Comparison of ENCODE assay signal across 8 mouse cellular contexts in the genomic region with DNA sequence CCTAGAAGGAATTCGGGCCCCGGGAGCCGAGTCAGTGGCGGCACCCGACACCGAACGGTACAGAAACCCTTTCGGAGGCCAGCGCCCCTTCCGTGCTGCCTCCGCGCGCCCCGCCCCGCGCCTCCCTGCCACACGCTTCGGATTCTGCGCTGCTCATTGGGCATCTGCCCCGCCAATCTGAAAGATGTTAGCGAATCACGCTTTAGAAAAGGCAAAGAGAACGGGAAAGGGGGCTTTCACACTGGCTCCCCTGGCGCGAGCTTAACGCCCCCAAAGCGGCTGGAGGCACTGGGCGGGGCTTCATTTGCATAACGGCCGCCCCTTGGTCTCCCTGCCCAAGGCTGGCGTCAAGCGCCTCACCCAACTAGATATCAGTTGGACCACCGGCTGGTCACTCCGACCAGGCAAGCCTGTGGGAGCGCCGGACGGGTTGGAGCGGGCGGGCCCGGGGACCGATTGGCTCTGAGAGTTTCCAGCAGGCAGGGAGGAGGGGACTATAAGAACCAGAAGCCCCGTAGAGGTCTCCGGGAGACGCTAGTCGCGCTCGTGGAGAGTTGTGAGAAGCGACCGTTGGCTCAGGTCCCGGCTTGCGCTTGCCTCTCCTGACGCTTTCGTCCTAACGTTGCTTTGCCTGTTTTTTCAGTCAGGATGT. TPM values are rescaled to one million over a fixed set of nuclear protein-coding genes. Genes with fewer than 3 reads are reported as not detected.
DNase-seq lines count a peak whose midpoint lies in the region; ATAC-seq and TF ChIP-seq lines count a peak whose summit lies in the region.

TSS of gene Hspa2 (plus strand) at position 291 of the 652 bp plus-strand sequence.

- peak within 1 kb of the TSS; percentile 71 for H3K4me3 ChIP-seq in cortical plate, adult 2 months (ENCODE audit: insufficient read depth, low read length)
- peak within 1 kb of the TSS; percentile 96 for H3K4me3 ChIP-seq in megakaryocyte, embryonic 14.5 days (replicated peaks)

- peak; percentile 85 for ATAC-seq in activated CD4-positive, CD25-positive, alpha-beta regulatory T cell, adult 4 months

- H3K4me1 ChIP-seq in cortical plate, adult 2 months (ENCODE audit: control insufficient read depth, insufficient read depth, low read length), result peaks cover 3% of the 10 kb centered on the region; the same call in 1 of the 2 replicates
- H3K4me1 ChIP-seq in megakaryocyte, embryonic 14.5 days, result peaks cover 26% of the 10 kb centered on the region

- H3K27me3 ChIP-seq in megakaryocyte, embryonic 14.5 days (replicated peaks), result peaks cover 26% of the 10 kb centered on the region

- peak; percentile 99 for DNase-seq in gastrocnemius, adult 8-10 months (ENCODE audit: low spot score in 2 of 2)
- peak; percentile 97 for DNase-seq in hindlimb bud, embryonic 11.5 days (ENCODE audit: extremely low spot score, low read depth, low spot score)
- peak; percentile 100 for DNase-seq in left cerebral cortex, adult 8-10 months (ENCODE audit: low spot score in 2 of 2)
- DNase-seq in right cerebral cortex, postnatal 10 days (ENCODE audit: low spot score in 2 of 2), result peak; percentile 100
- peak; percentile 99 for DNase-seq in urinary bladder, postnatal 25 days (ENCODE audit: low spot score)

- peak; percentile 99 for TF ChIP-seq POLR2A in cortical plate, adult 2 months (IDR thresholded peaks at IDR 0.05; ENCODE audit: extremely low read depth, insufficient read depth, low read length)

- peak within 1 kb of the TSS; percentile 93 for H3K27ac ChIP-seq in cortical plate, adult 2 months (ENCODE audit: insufficient read depth, low read length)

- no peak for TF ChIP-seq CTCF in cortical plate, adult 2 months (IDR thresholded peaks at IDR 0.05; ENCODE audit: extremely low read depth, insufficient read depth, low read length)

- peaks cover 6% of the 10 kb centered on the region for H3K36me3 ChIP-seq in megakaryocyte, embryonic 14.5 days (replicated peaks; ENCODE audit: low read length)

- H3K9me3 ChIP-seq in megakaryocyte, embryonic 14.5 days, result peaks cover 17% of the 10 kb centered on the region

RNA-seq across cellular contexts. Expression of gene Hspa2, which starts in this region (rescaled TPM):
- polyA plus RNA-seq in activated CD4-positive, CD25-positive, alpha-beta regulatory T cell, adult 4 months (2017; shearing (Covaris generic)), result 1 to 10 TPM; 3.8 to 4.8 TPM
- polyA plus RNA-seq in cortical plate, adult 2 months (2012; rRNA removed), result 47.8 and 52.5 TPM in 2 replicates
- 1 to 10 TPM; 4.3 to 7.3 (median 4.8) TPM for total RNA-seq in gastrocnemius, adult 8-10 months (2022)
- 10 to 100 TPM; 52.3 to 62.4 (median 61.0) TPM for total RNA-seq in left cerebral cortex, adult 8-10 months (2022)
- polyA plus RNA-seq in megakaryocyte, embryonic 14.5 days (2012; ENCODE audit: insufficient read depth, low replicate concordance), result 2.9 and 5.8 TPM in 2 replicates

Comparison
In these comparisons a context has a peak if more than half of its experiments do, and no peak if none do; other contexts are left out.
1. Peak in every context shown above with its lines: DNase-seq, ATAC-seq, H3K4me3 ChIP-seq and H3K27ac ChIP-seq.
2. RNA of gene Hspa2 (total RNA-seq): 52.3 to 62.4 TPM in left cerebral cortex, adult 8-10 months; 4.3 to 7.3 TPM in gastrocnemius, adult 8-10 months; every median in the first group is over 4 times any median in the second.